Mouse (Mus musculus) midbrain, embryonic 14.5 days (tissue): ENCODE measurements around the gene Stat6. TPM values are rescaled to one million over a fixed set of nuclear protein-coding genes. Genes with fewer than 3 reads are reported as not detected.
"Not testable (repeated sequence)": the region's sequence is repeated elsewhere in the genome, so short reads cannot be mapped to it uniquely, and the experiment has no call there.

Experiments used
- ATAC-seq: fragments of 200-750 bp; cut with Nextera tagmentation; 2 replicates; pipeline ENCODE4 v1.8.0; 2017; ENCODE audit warnings: moderate number of reproducible peaks, moderate library complexity; ENCODE audit not compliant: low FRiP score, low TSS enrichment
- DNase-seq: peaks from one replicate; pipeline ENCODE4 v3.0.0-alpha.2; 2015
- H3K27ac ChIP-seq: fragments of 300-500 bp; sonication (generic); replicated peaks from 2 replicates; pipeline ENCODE4 v1.5.1; 2014; ENCODE audit warnings: mild to moderate bottlenecking, low read depth, low read length, moderate library complexity
- H3K27me3 ChIP-seq: fragments of 300-500 bp; sonication (generic); 2 replicates; pipeline ENCODE4 v1.6.1; 2014; ENCODE audit warnings: low read length, control low read depth, mixed read lengths; ENCODE audit not compliant: control insufficient read depth, insufficient read depth
- H3K36me3 ChIP-seq: fragments of 300-500 bp; sonication (generic); 2 replicates; pipeline ENCODE4 v1.6.1; 2014; ENCODE audit warnings: low read length, control low read depth; ENCODE audit not compliant: control insufficient read depth, insufficient read depth
- H3K4me1 ChIP-seq: fragments of 300-500 bp; sonication (generic); 2 replicates; pipeline ENCODE4 v1.6.1; 2014; ENCODE audit warnings: mild to moderate bottlenecking, antibody characterized with exemption, low read length, control low read depth; ENCODE audit not compliant: control insufficient read depth, insufficient read depth
- H3K4me2 ChIP-seq: fragments of 300-500 bp; sonication (generic); 2 replicates; pipeline ENCODE4 v1.6.1; 2014; ENCODE audit warnings: mild to moderate bottlenecking, low read length, moderate library complexity
- H3K4me3 ChIP-seq: fragments of 300-500 bp; sonication (generic); replicated peaks from 2 replicates; pipeline ENCODE4 v1.5.1; 2014; ENCODE audit warnings: low read depth, low read length
- H3K9ac ChIP-seq: fragments of 300-500 bp; sonication (generic); replicated peaks from 2 replicates; pipeline ENCODE4 v1.6.1; 2014; ENCODE audit warnings: mild to moderate bottlenecking, low read length, moderate library complexity
- H3K9me3 ChIP-seq: fragments of 300-500 bp; sonication (generic); 2 replicates; pipeline ENCODE4 v1.6.1; 2016; ENCODE audit warnings: low read length, control low read depth, mixed read lengths; ENCODE audit not compliant: control insufficient read depth
- WGBS: fragments of 180-500 bp; shearing (Covaris S2); extraction: QIAGEN DNeasy Blood & Tissue Kit; methylation state at CpG from one replicate; pipeline ENCODE4 v1.1.7; 2014; 5-methylcytosine and 5-hydroxymethylcytosine counted together
- polyA plus RNA-seq: library from polyadenylated mRNA; unstranded; fragments of >200 nt; fragmentation: Nextera tagmentation; extraction: Ambion mirVana; gene quantifications from 2 replicates; pipeline ENCODE4 v1.2.1, GENCODE M21; 2014

Stat6 gene
- polyA plus RNA-seq, 1 experiment from 2014 or later = 4.0 TPM

- Histone ChIP-seq H3K36me3 (no peaks in the 10 kb centered on the region), H3K27ac (no peak overlapping the region), H3K4me3 (no peak overlapping the region), H3K4me2 (no peak overlapping the region), H3K4me1 (no peaks in the 10 kb centered on the region), H3K9ac (no peak overlapping the region), H3K9me3 (no peaks in the 10 kb centered on the region), H3K27me3 (no peaks in the 10 kb centered on the region)
- no peak for ATAC-seq
- DNase-seq = no peak
- 83% methylated on average over 16 of the region's 16 CpGs for WGBS
Observed at GRCm38 (mm10) chr10:127654970-127655579, 12.3 kb downstream of the Stat6 start.

- not testable (repeated sequence) for ATAC-seq, H3K36me3 ChIP-seq, H3K9ac ChIP-seq, DNase-seq, H3K9me3 ChIP-seq, H3K4me3 ChIP-seq, H3K4me1 ChIP-seq, H3K27ac ChIP-seq, H3K4me2 ChIP-seq
- peaks cover 22% of the 10 kb centered on the region for H3K27me3 ChIP-seq
- WGBS = 46% methylated on average over 6 of the region's 6 CpGs
Observed at GRCm38 (mm10) chr10:127657617-127658016, 14.8 kb downstream of the Stat6 start.

- no peaks in the 10 kb centered on the region for H3K4me1 ChIP-seq
- ATAC-seq (no peak), DNase-seq (no peak)
- no peak overlapping the region for H3K4me2 ChIP-seq
- no peak overlapping the region for H3K9ac ChIP-seq
- H3K27me3 ChIP-seq = peaks cover 27% of the 10 kb centered on the region
- no peak overlapping the region for H3K4me3 ChIP-seq
- no peaks in the 10 kb centered on the region for H3K36me3 ChIP-seq
- no peak overlapping the region for H3K27ac ChIP-seq
- 22% methylated on average over 6 of the region's 6 CpGs for WGBS
- H3K9me3 ChIP-seq = no peaks in the 10 kb centered on the region
Observed at GRCm38 (mm10) chr10:127658076-127658475, 15.3 kb downstream of the Stat6 start.

GRCm38 (mm10) chr10:127659551-127659950 is 16.8 kb downstream of the Stat6 start:
- Histone ChIP-seq H3K27ac (no peak overlapping the region), H3K9ac (no peak overlapping the region), H3K4me3 (no peak overlapping the region), H3K36me3 (no peaks in the 10 kb centered on the region), H3K9me3 (no peaks in the 10 kb centered on the region), H3K27me3 (peaks cover 41% of the 10 kb centered on the region), H3K4me2 (no peak overlapping the region), H3K4me1 (no peaks in the 10 kb centered on the region)
- ATAC-seq (no peak), DNase-seq (no peak)
- 52% methylated on average over 1 of the region's 1 CpGs for WGBS

GRCm38 (mm10) chr10:127661291-127661914 is 18.6 kb downstream of the Stat6 start:
- Histone ChIP-seq H3K9me3 (no peaks in the 10 kb centered on the region), H3K9ac (no peak overlapping the region), H3K4me2 (peak overlapping the region; percentile 10; the same call in 1 of the 2 replicates), H3K4me3 (no peak overlapping the region), H3K36me3 (no peaks in the 10 kb centered on the region), H3K27me3 (peaks cover 60% of the 10 kb centered on the region), H3K27ac (no peak overlapping the region), H3K4me1 (peaks cover 8% of the 10 kb centered on the region; the same call in 1 of the 2 replicates)
- 21% methylated on average over 14 of the region's 14 CpGs for WGBS
- DNase-seq = no peak
- ATAC-seq = no peak

GRCm38 (mm10) chr10:127661915-127662663 is 19.3 kb downstream of the Stat6 start:
- DNase-seq (peak; percentile 29), ATAC-seq (no peak)
- H3K4me3 ChIP-seq = no peak overlapping the region

GRCm38 (mm10) chr10:127662666-127663253 is 20.0 kb downstream of the Stat6 start:
- no peak for ATAC-seq
- H3K9me3 ChIP-seq = no peaks in the 10 kb centered on the region
- peaks cover 72% of the 10 kb centered on the region for H3K27me3 ChIP-seq

More at GRCm38 (mm10) chr10:127661915-127662663, 19.3 kb downstream of the Stat6 start:
- Histone ChIP-seq H3K4me1 (peaks cover 10% of the 10 kb centered on the region; the same call in 1 of the 2 replicates), H3K27me3 (peaks cover 66% of the 10 kb centered on the region), H3K27ac (no peak overlapping the region), H3K9ac (no peak overlapping the region), H3K9me3 (no peaks in the 10 kb centered on the region), H3K36me3 (no peaks in the 10 kb centered on the region), H3K4me2 (peak overlapping the region; percentile 27)
- 7% methylated on average over 16 of the region's 16 CpGs for WGBS

GRCm38 (mm10) chr10:127663590-127663989 is 20.8 kb downstream of the Stat6 start:
- Histone ChIP-seq H3K27me3 (peaks cover 76% of the 10 kb centered on the region), H3K9me3 (no peaks in the 10 kb centered on the region), H3K36me3 (no peaks in the 10 kb centered on the region), H3K27ac (no peak overlapping the region), H3K4me3 (no peak overlapping the region), H3K9ac (no peak overlapping the region), H3K4me2 (no peak overlapping the region), H3K4me1 (peaks cover 10% of the 10 kb centered on the region; the same call in 1 of the 2 replicates)
- DNase-seq (no peak), ATAC-seq (no peak)
- WGBS = 28% methylated on average over 5 of the region's 5 CpGs

More at GRCm38 (mm10) chr10:127662666-127663253, 20.0 kb downstream of the Stat6 start:
- H3K9ac ChIP-seq = no peak overlapping the region
- H3K36me3 ChIP-seq = no peaks in the 10 kb centered on the region
- DNase-seq = peak; percentile 34
- 13% methylated on average over 19 of the region's 19 CpGs for WGBS
- no peak overlapping the region for H3K4me3 ChIP-seq
- H3K27ac ChIP-seq = no peak overlapping the region
- H3K4me2 ChIP-seq = peak overlapping the region; percentile 27
- peaks cover 10% of the 10 kb centered on the region; the same call in 1 of the 2 replicates for H3K4me1 ChIP-seq
